Mouse (Mus musculus) embryonic facial prominence, embryonic 13.5 days (tissue): ENCODE data around the gene Gm21992. TPM values are rescaled to one million over a fixed set of nuclear protein-coding genes. Genes with fewer than 3 reads are reported as not detected.

Experiments used
- ATAC-seq: fragments of 200-750 bp; cut with Nextera tagmentation; 2 replicates; pipeline ENCODE4 v1.8.0; 2017; ENCODE audit warnings: low read depth; ENCODE audit not compliant: insufficient number of reproducible peaks, insufficient read depth, low FRiP score, low TSS enrichment
- H3K27ac ChIP-seq: fragments of 300-500 bp; sonication (generic); 2 replicates; pipeline ENCODE4 v1.5.1; 2015; ENCODE audit warnings: moderate library complexity, mild to moderate bottlenecking, inconsistent platforms
- H3K27me3 ChIP-seq: fragments of 300-500 bp; sonication (generic); 2 replicates; pipeline ENCODE4 v1.6.1; 2015; ENCODE audit warnings: mild to moderate bottlenecking, inconsistent platforms
- H3K36me3 ChIP-seq: fragments of 300-500 bp; sonication (generic); 2 replicates; pipeline ENCODE4 v1.6.1; 2015; ENCODE audit warnings: mild to moderate bottlenecking, inconsistent platforms
- H3K4me1 ChIP-seq: fragments of 300-500 bp; sonication (generic); 2 replicates; pipeline ENCODE4 v1.6.1; 2015; ENCODE audit warnings: inconsistent platforms
- H3K4me2 ChIP-seq: fragments of 300-500 bp; sonication (generic); 2 replicates; pipeline ENCODE4 v1.6.1; 2015; ENCODE audit warnings: moderate library complexity, mild to moderate bottlenecking, inconsistent platforms
- H3K4me3 ChIP-seq: fragments of 300-500 bp; sonication (generic); 2 replicates; pipeline ENCODE4 v1.5.1; 2015; ENCODE audit warnings: mild to moderate bottlenecking, inconsistent platforms
- H3K9ac ChIP-seq: fragments of 300-500 bp; sonication (generic); 2 replicates; pipeline ENCODE4 v1.6.1; 2015; ENCODE audit warnings: mild to moderate bottlenecking, inconsistent platforms
- H3K9me3 ChIP-seq: fragments of 300-500 bp; sonication (generic); 2 replicates; pipeline ENCODE4 v1.6.1; 2016; ENCODE audit warnings: inconsistent platforms
- WGBS: fragments of 180-500 bp; shearing (Covaris S2); methylation state at CpG from one replicate; pipeline ENCODE4 v1.1.7; 2015; ENCODE audit warnings: mixed read lengths; 5-methylcytosine and 5-hydroxymethylcytosine counted together
- polyA plus RNA-seq: library from polyadenylated mRNA; unstranded; fragments of >200 nt; fragmentation: Nextera tagmentation; extraction: Ambion mirVana; gene quantifications from 2 replicates; pipeline ENCODE4 v1.2.1, GENCODE M21; 2015

Gene Gm21992
- polyA plus RNA-seq, 1 experiment from 2014 or later, result 51.4 TPM

GRCm38 (mm10) chr19:4720671-4721244 is 90.7 kb downstream of the Gm21992 start:
- H3K27ac ChIP-seq, result peak overlapping the region; percentile 51; the same call in 1 of the 2 replicates
- ATAC-seq, result no peak

GRCm38 (mm10) chr19:4720112-4720511 is 91.3 kb downstream of the Gm21992 start:
- H3K27ac ChIP-seq, result 0 out of 2 replicates have a peak overlapping the region, but pooled peaks have one; percentile 28
- no peak for ATAC-seq
- H3K4me2 ChIP-seq, result no peak overlapping the region
- H3K36me3 ChIP-seq, result no peaks in the 10 kb centered on the region
- H3K4me1 ChIP-seq, result peaks cover 18% of the 10 kb centered on the region
- H3K9ac ChIP-seq, result no peak overlapping the region
- WGBS, result 74% methylated on average over 15 of the region's 15 CpGs
- H3K4me3 ChIP-seq, result no peak overlapping the region
- H3K9me3 ChIP-seq, result no peaks in the 10 kb centered on the region
- peaks cover 15% of the 10 kb centered on the region for H3K27me3 ChIP-seq

More at GRCm38 (mm10) chr19:4720671-4721244, 90.7 kb downstream of the Gm21992 start:
- no peaks in the 10 kb centered on the region for H3K9me3 ChIP-seq
- no peaks in the 10 kb centered on the region for H3K36me3 ChIP-seq
- H3K4me3 ChIP-seq, result peak overlapping the region; percentile 28
- H3K4me1 ChIP-seq, result peaks cover 18% of the 10 kb centered on the region
- peak overlapping the region; percentile 58 for H3K9ac ChIP-seq
- peak overlapping the region; percentile 47 for H3K4me2 ChIP-seq
- WGBS, result 15% methylated on average over 11 of the region's 11 CpGs
- peaks cover 11% of the 10 kb centered on the region; the same call in 1 of the 2 replicates for H3K27me3 ChIP-seq

- WGBS, result 18% methylated on average over 5 of the region's 5 CpGs
- no peak overlapping the region; the same call in 1 of the 2 replicates for H3K27ac ChIP-seq
- no peak overlapping the region for H3K4me3 ChIP-seq
- H3K4me2 ChIP-seq, result no peak overlapping the region
- H3K4me1 ChIP-seq, result peaks cover 18% of the 10 kb centered on the region
- no peaks in the 10 kb centered on the region for H3K36me3 ChIP-seq
- ATAC-seq, result peak; percentile 45; the same call in 1 of the 2 replicates
- H3K27me3 ChIP-seq, result peaks cover 23% of the 10 kb centered on the region
- no peak overlapping the region for H3K9ac ChIP-seq
- no peaks in the 10 kb centered on the region for H3K9me3 ChIP-seq
Measured at GRCm38 (mm10) chr19:4719351-4719764, 92.1 kb downstream of the Gm21992 start.

GRCm38 (mm10) chr19:4718716-4719115 is 92.7 kb downstream of the Gm21992 start:
- Histone ChIP-seq H3K4me3 (no peak overlapping the region), H3K4me2 (no peak overlapping the region), H3K4me1 (peaks cover 18% of the 10 kb centered on the region), H3K36me3 (no peaks in the 10 kb centered on the region), H3K27me3 (peaks cover 29% of the 10 kb centered on the region), H3K9me3 (no peaks in the 10 kb centered on the region), H3K9ac (no peak overlapping the region), H3K27ac (no peak overlapping the region)
- 21% methylated on average over 12 of the region's 12 CpGs for WGBS
- ATAC-seq, result no peak

- Histone ChIP-seq H3K4me1 (peaks cover 25% of the 10 kb centered on the region), H3K9me3 (no peaks in the 10 kb centered on the region), H3K36me3 (no peaks in the 10 kb centered on the region), H3K4me2 (no peak overlapping the region), H3K9ac (no peak overlapping the region), H3K4me3 (no peak overlapping the region), H3K27ac (no peak overlapping the region), H3K27me3 (peaks cover 44% of the 10 kb centered on the region)
- no peak for ATAC-seq
- WGBS, result 90% methylated on average over 2 of the region's 2 CpGs
Measured at GRCm38 (mm10) chr19:4717281-4717680, 94.1 kb downstream of the Gm21992 start.

GRCm38 (mm10) chr19:4716756-4717155 is 94.7 kb downstream of the Gm21992 start:
- H3K4me3 ChIP-seq, result no peak overlapping the region
- H3K9ac ChIP-seq, result no peak overlapping the region
- WGBS, result 94% methylated on average over 14 of the region's 14 CpGs
- H3K4me1 ChIP-seq, result peaks cover 25% of the 10 kb centered on the region
- no peak for ATAC-seq
- H3K27me3 ChIP-seq, result peaks cover 49% of the 10 kb centered on the region
- no peak overlapping the region for H3K4me2 ChIP-seq
- H3K36me3 ChIP-seq, result no peaks in the 10 kb centered on the region
- H3K27ac ChIP-seq, result no peak overlapping the region
- no peaks in the 10 kb centered on the region for H3K9me3 ChIP-seq

GRCm38 (mm10) chr19:4713886-4714285 is 97.5 kb downstream of the Gm21992 start:
- Histone ChIP-seq H3K36me3 (no peaks in the 10 kb centered on the region), H3K4me3 (no peak overlapping the region), H3K27ac (no peak overlapping the region), H3K9ac (no peak overlapping the region), H3K4me2 (no peak overlapping the region), H3K4me1 (peaks cover 14% of the 10 kb centered on the region), H3K9me3 (no peaks in the 10 kb centered on the region), H3K27me3 (peaks cover 60% of the 10 kb centered on the region)
- no peak for ATAC-seq
- WGBS, result 24% methylated on average over 3 of the region's 3 CpGs

GRCm38 (mm10) chr19:4712781-4713526 is 98.5 kb downstream of the Gm21992 start:
- Histone ChIP-seq H3K4me1 (peaks cover 14% of the 10 kb centered on the region), H3K27ac (no peak overlapping the region), H3K9me3 (no peaks in the 10 kb centered on the region), H3K36me3 (no peaks in the 10 kb centered on the region), H3K27me3 (peaks cover 60% of the 10 kb centered on the region), H3K4me2 (peak overlapping the region; percentile 99), H3K9ac (peak overlapping the region; percentile 69), H3K4me3 (peak overlapping the region; percentile 65)
- 36% methylated on average over 13 of the region's 13 CpGs for WGBS
- no peak for ATAC-seq

GRCm38 (mm10) chr19:4712156-4712780 is 99.1 kb downstream of the Gm21992 start:
- ATAC-seq, result no peak
- Histone ChIP-seq H3K36me3 (no peaks in the 10 kb centered on the region), H3K4me3 (peak overlapping the region; percentile 65), H3K9me3 (no peaks in the 10 kb centered on the region), H3K27ac (no peak overlapping the region), H3K4me1 (peaks cover 14% of the 10 kb centered on the region), H3K4me2 (peak overlapping the region; percentile 99), H3K9ac (peak overlapping the region; percentile 69), H3K27me3 (peaks cover 60% of the 10 kb centered on the region)
- WGBS, result under 1% methylated on average over 51 of the region's 60 CpGs

GRCm38 (mm10) chr19:4711601-4712155 is 99.7 kb downstream of the Gm21992 start:
- Histone ChIP-seq H3K4me1 (peaks cover 14% of the 10 kb centered on the region), H3K9ac (peak overlapping the region; percentile 69), H3K27me3 (peaks cover 60% of the 10 kb centered on the region), H3K27ac (no peak overlapping the region), H3K4me2 (peak overlapping the region; percentile 99), H3K36me3 (no peaks in the 10 kb centered on the region), H3K4me3 (peak overlapping the region; percentile 65), H3K9me3 (no peaks in the 10 kb centered on the region)
- ATAC-seq, result no peak
- WGBS, result under 1% methylated on average over 33 of the region's 65 CpGs

- Histone ChIP-seq H3K9me3 (no peaks in the 10 kb centered on the region), H3K4me3 (peak within 1 kb of the TSS; percentile 65), H3K27me3 (peaks cover 60% of the 10 kb centered on the region), H3K27ac (no peak within 1 kb of the TSS), H3K36me3 (no peaks in the 10 kb centered on the region), H3K9ac (peak within 1 kb of the TSS; percentile 69), H3K4me1 (peaks cover 14% of the 10 kb centered on the region), H3K4me2 (peak within 1 kb of the TSS; percentile 99)
- ATAC-seq, result no peak
- 12% methylated on average over 13 of the region's 13 CpGs for WGBS
Measured at GRCm38 (mm10) chr19:4711098-4711600, 100.3 kb downstream of the Gm21992 start, which contains the start of gene Sptbn2. TSS of gene Sptbn2 (plus strand) at chr19:4711167.
